Mouse (Mus musculus): ENCODE data around the gene Glipr2.

GRCm38 (mm10) chr4:43925779-43926178 is 31.4 kb upstream of the Glipr2 start:
- TF ChIP-seq ZC3H11A (IDR thresholded peaks at IDR 0.05; ENCODE audit: borderline replicate concordance, low read depth, low read length) (peak; percentile 40; the same call in 1 of the 2 replicates), HCFC1 (IDR thresholded peaks at IDR 0.05; ENCODE audit: borderline replicate concordance, insufficient read depth, low read length) (no peak)

Measured in ES-E14 (cell line).